ENCODE assay signal across 8 mouse cellular contexts in the genomic region with DNA sequence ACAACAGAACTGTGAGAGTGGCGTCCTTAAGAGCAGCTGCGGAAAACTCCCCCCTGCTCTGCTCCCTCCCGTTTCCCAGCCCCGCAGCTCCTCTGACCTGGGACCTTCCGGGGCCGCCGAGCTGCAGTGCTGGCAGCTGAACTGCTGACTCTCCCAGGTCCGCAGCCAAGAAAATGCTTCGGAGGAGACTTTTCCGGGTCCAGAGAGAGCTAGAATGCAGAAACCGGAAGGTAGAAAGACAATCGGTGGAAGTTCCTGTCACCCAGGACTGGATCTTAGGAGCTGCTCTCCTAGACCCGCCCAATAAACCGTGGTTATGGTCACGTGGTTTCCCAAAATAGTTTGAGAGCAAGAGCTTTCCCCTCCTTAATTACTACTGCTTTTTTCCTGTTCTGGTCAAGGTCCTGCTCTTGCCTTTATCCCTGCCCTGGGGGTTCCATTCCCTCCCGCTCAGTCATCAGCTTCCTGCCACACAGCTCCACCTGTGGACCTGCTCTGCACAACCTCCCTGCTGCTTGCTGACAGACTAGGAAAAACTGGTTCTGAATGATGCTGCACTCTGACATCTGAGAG. TPM values are rescaled to one million over a fixed set of nuclear protein-coding genes. Genes with fewer than 3 reads are reported as not detected.
A peak's percentile ranks its signal among the peaks of the same experiment; 100 is the strongest.
DNase-seq lines count a peak whose midpoint lies in the region; ATAC-seq lines count a peak whose summit lies in the region.
"Not testable (repeated sequence)": the region's sequence is repeated elsewhere in the genome, so short reads cannot be mapped to it uniquely, and the experiment has no call there.

Zfp947 (minus strand) TSS at position 469 of the 573 bp plus-strand sequence.

- H3K27me3 ChIP-seq in erythroblast, embryonic 14.5 days (ENCODE audit: control insufficient read depth); heart, embryonic 12.5 days (replicated peaks); kidney, embryonic 14.5 days (ENCODE audit: control insufficient read depth, insufficient read depth, low read length); limb, embryonic 15.5 days; midbrain, embryonic 15.5 days (replicated peaks): not testable (repeated sequence)

- peak within 1 kb of the TSS; percentile 44 for H3K4me3 ChIP-seq in erythroblast, embryonic 14.5 days (replicated peaks)
- H3K4me3 ChIP-seq in heart, embryonic 12.5 days: peak within 1 kb of the TSS; percentile 70
- peak within 1 kb of the TSS; percentile 46 for H3K4me3 ChIP-seq in kidney, embryonic 14.5 days (ENCODE audit: low read length)
- peak within 1 kb of the TSS; percentile 54 for H3K4me3 ChIP-seq in limb, embryonic 15.5 days
- peak within 1 kb of the TSS; percentile 52 for H3K4me3 ChIP-seq in midbrain, embryonic 15.5 days

- not testable (repeated sequence) for H3K4me1 ChIP-seq in erythroblast, embryonic 14.5 days (ENCODE audit: control insufficient read depth); heart, embryonic 12.5 days (replicated peaks); kidney, embryonic 14.5 days (ENCODE audit: control insufficient read depth, insufficient read depth, low read length); limb, embryonic 15.5 days; midbrain, embryonic 15.5 days

- H3K36me3 ChIP-seq in erythroblast, embryonic 14.5 days (ENCODE audit: control insufficient read depth); heart, embryonic 12.5 days; kidney, embryonic 14.5 days (ENCODE audit: control insufficient read depth, insufficient read depth, low read length); limb, embryonic 15.5 days; midbrain, embryonic 15.5 days (replicated peaks): not testable (repeated sequence)

- peak within 1 kb of the TSS; percentile 67 for H3K4me2 ChIP-seq in heart, embryonic 12.5 days
- H3K4me2 ChIP-seq in kidney, embryonic 14.5 days (replicated peaks; ENCODE audit: low read depth, low read length): peak within 1 kb of the TSS; percentile 44
- peak within 1 kb of the TSS; percentile 51 for H3K4me2 ChIP-seq in limb, embryonic 15.5 days
- H3K4me2 ChIP-seq in midbrain, embryonic 15.5 days: peak within 1 kb of the TSS; percentile 55

- peak; percentile 34 for DNase-seq in CD4-positive helper T cell, adult 2 months (ENCODE audit: low read depth, low spot score)
- peak; percentile 56 for DNase-seq in brain, adult 2 months (ENCODE audit: low read depth, low spot score)
- DNase-seq in spleen, postnatal 10 days (ENCODE audit: low spot score in 2 of 2): peak; percentile 4 to 16

- peak within 1 kb of the TSS; percentile 78 for H3K9ac ChIP-seq in heart, embryonic 12.5 days
- H3K9ac ChIP-seq in kidney, embryonic 14.5 days (ENCODE audit: low read depth, low read length): peak within 1 kb of the TSS; percentile 57; the same call in 1 of the 2 replicates
- H3K9ac ChIP-seq in limb, embryonic 15.5 days: peak within 1 kb of the TSS; percentile 54
- peak within 1 kb of the TSS; percentile 47 for H3K9ac ChIP-seq in midbrain, embryonic 15.5 days

- under 1% methylated on average over 16 of the region's 16 CpGs for WGBS in heart, embryonic 12.5 days
- under 1% methylated on average over 16 of the region's 16 CpGs for WGBS in kidney, embryonic 14.5 days
- WGBS in limb, embryonic 15.5 days: under 1% methylated on average over 16 of the region's 16 CpGs
- under 1% methylated on average over 16 of the region's 16 CpGs for WGBS in midbrain, embryonic 15.5 days

- H3K27ac ChIP-seq in heart, embryonic 12.5 days (ENCODE audit: poor library complexity, severe bottlenecking): peak within 1 kb of the TSS; percentile 87
- peak within 1 kb of the TSS; percentile 69; the same call in 1 of the 2 replicates for H3K27ac ChIP-seq in kidney, embryonic 14.5 days (ENCODE audit: low read depth, low read length)
- peak within 1 kb of the TSS; percentile 69 for H3K27ac ChIP-seq in limb, embryonic 15.5 days
- H3K27ac ChIP-seq in midbrain, embryonic 15.5 days: peak within 1 kb of the TSS; percentile 58

- not testable (repeated sequence) for H3K9me3 ChIP-seq in erythroblast, embryonic 14.5 days (ENCODE audit: control insufficient read depth, low read length); heart, embryonic 12.5 days (replicated peaks); kidney, embryonic 14.5 days (ENCODE audit: control insufficient read depth, low read length); limb, embryonic 15.5 days; midbrain, embryonic 15.5 days

- ATAC-seq in heart, embryonic 12.5 days (ENCODE audit: insufficient number of reproducible peaks, low FRiP score): peak; percentile 89
- peak; percentile 96 for ATAC-seq in kidney, embryonic 14.5 days (ENCODE audit: low FRiP score, low TSS enrichment)
- ATAC-seq in limb, embryonic 15.5 days (ENCODE audit: insufficient number of reproducible peaks, low FRiP score, low TSS enrichment, low read depth): peak; percentile 63; the same call in 1 of the 2 replicates
- peak; percentile 96 for ATAC-seq in midbrain, embryonic 15.5 days (replicated peaks)

RNA-seq across cellular contexts. Expression of gene Zfp947, which starts in this region (rescaled TPM):
- not detected in 2 replicates for polyA plus RNA-seq in erythroblast, embryonic 14.5 days (2012)
- polyA plus RNA-seq in heart, embryonic 12.5 days (2016; fragmentation: Nextera tagmentation; extraction: Ambion mirVana): 2.6 and 2.8 TPM in 2 replicates
- polyA plus RNA-seq in kidney, embryonic 14.5 days (2014; fragmentation: Nextera tagmentation; extraction: Ambion mirVana): 3.1 and 3.3 TPM in 2 replicates
- 2.1 and 2.3 TPM in 2 replicates for polyA plus RNA-seq in limb, embryonic 15.5 days (2015; fragmentation: Nextera tagmentation; extraction: Ambion mirVana)
- 2.0 and 2.2 TPM in 2 replicates for polyA plus RNA-seq in midbrain, embryonic 15.5 days (2015; fragmentation: Nextera tagmentation; extraction: Ambion mirVana)

Comparison
In these comparisons a context has a peak if more than half of its experiments do, and no peak if none do; other contexts are left out.
1. Peak in every context shown above with its lines: DNase-seq, ATAC-seq, H3K4me3 ChIP-seq and H3K27ac ChIP-seq.